Mouse (Mus musculus) stomach, embryonic 14.5 days (tissue): Measurements from ENCODE around the gene Lgr5. TPM values are rescaled to one million over a fixed set of nuclear protein-coding genes. Genes with fewer than 3 reads are reported as not detected.

ENCODE experiments used
- ATAC-seq: fragments of 200-750 bp; cut with Nextera tagmentation; 2 replicates; pipeline ENCODE4 v1.8.0; 2017; ENCODE audit warnings: low read depth, moderate TSS enrichment; ENCODE audit not compliant: insufficient number of reproducible peaks, insufficient read depth, low FRiP score
- H3K27ac ChIP-seq: fragments of 300-500 bp; sonication (generic); 2 replicates; pipeline ENCODE4 v1.5.1; 2014; ENCODE audit warnings: mild to moderate bottlenecking, low read length, moderate library complexity, mixed read lengths
- H3K27me3 ChIP-seq: fragments of 300-500 bp; sonication (generic); 2 replicates; pipeline ENCODE4 v1.6.1; 2014; ENCODE audit warnings: low read length, control low read depth, mixed read lengths; ENCODE audit not compliant: control insufficient read depth, insufficient read depth
- H3K36me3 ChIP-seq: fragments of 300-500 bp; sonication (generic); 2 replicates; pipeline ENCODE4 v1.6.1; 2014; ENCODE audit warnings: mild to moderate bottlenecking, control low read depth, low read length, moderate library complexity, mixed read lengths; ENCODE audit not compliant: control insufficient read depth, insufficient read depth
- H3K4me1 ChIP-seq: fragments of 300-500 bp; sonication (generic); 2 replicates; pipeline ENCODE4 v1.6.1; 2014; ENCODE audit warnings: low read length, control low read depth, mixed read lengths; ENCODE audit not compliant: control insufficient read depth, insufficient read depth
- H3K4me2 ChIP-seq: fragments of 300-500 bp; sonication (generic); replicated peaks from 2 replicates; pipeline ENCODE4 v1.6.1; 2014; ENCODE audit warnings: low read depth, low read length, control low read depth
- H3K4me3 ChIP-seq: fragments of 300-500 bp; sonication (generic); 2 replicates; pipeline ENCODE4 v1.5.1; 2014; ENCODE audit warnings: low read depth, low read length, control low read depth
- H3K9ac ChIP-seq: fragments of 300-500 bp; sonication (generic); replicated peaks from 2 replicates; pipeline ENCODE4 v1.6.1; 2014; ENCODE audit warnings: low read depth, mild to moderate bottlenecking, control low read depth, low read length, moderate library complexity, mixed read lengths
- H3K9me3 ChIP-seq: fragments of 300-500 bp; sonication (generic); 2 replicates; pipeline ENCODE4 v1.6.1; 2016; ENCODE audit warnings: low read depth, low read length, control low read depth; ENCODE audit not compliant: control insufficient read depth
- WGBS: fragments of 180-500 bp; shearing (Covaris S2); extraction: QIAGEN DNeasy Blood & Tissue Kit; methylation state at CpG from one replicate; pipeline ENCODE4 v1.1.7; 2014; 5-methylcytosine and 5-hydroxymethylcytosine counted together
- polyA plus RNA-seq: library from polyadenylated mRNA; unstranded; fragments of >200 nt; fragmentation: Nextera tagmentation; extraction: Ambion mirVana; gene quantifications from 2 replicates; pipeline ENCODE4 v1.2.1, GENCODE M21; 2014

Gene Lgr5
- polyA plus RNA-seq, 1 experiment from 2014 or later = 3.5 TPM

DNA sequence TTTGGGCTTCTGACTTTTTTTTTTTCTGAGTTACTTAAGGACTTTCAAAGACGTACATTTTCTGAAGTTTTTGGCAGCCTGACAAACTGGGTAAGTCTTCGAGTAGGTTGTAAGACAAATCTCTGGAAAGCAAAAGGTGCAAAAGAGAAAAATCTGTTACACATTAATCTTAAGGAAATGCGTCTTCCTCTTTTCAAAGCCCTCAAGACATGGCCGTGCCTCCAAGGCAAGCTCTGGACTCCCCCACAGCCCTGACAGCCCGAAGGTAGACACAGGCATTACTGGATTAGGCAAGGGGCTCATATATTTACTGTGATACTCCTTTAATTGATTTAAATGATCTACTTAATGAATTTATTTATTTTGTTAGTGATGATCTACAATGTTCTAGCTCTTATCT, 124.9 kb downstream of the Lgr5 start:
- H3K4me3 ChIP-seq = no peak overlapping the region
- no peak for ATAC-seq
- H3K4me1 ChIP-seq = no peaks in the 10 kb centered on the region
- H3K9ac ChIP-seq = no peak overlapping the region
- 33% methylated on average over 5 of the region's 5 CpGs for WGBS
- H3K27ac ChIP-seq = no peak overlapping the region
- no peaks in the 10 kb centered on the region for H3K36me3 ChIP-seq
- no peaks in the 10 kb centered on the region for H3K9me3 ChIP-seq
- no peaks in the 10 kb centered on the region for H3K27me3 ChIP-seq
- no peak overlapping the region for H3K4me2 ChIP-seq

DNA sequence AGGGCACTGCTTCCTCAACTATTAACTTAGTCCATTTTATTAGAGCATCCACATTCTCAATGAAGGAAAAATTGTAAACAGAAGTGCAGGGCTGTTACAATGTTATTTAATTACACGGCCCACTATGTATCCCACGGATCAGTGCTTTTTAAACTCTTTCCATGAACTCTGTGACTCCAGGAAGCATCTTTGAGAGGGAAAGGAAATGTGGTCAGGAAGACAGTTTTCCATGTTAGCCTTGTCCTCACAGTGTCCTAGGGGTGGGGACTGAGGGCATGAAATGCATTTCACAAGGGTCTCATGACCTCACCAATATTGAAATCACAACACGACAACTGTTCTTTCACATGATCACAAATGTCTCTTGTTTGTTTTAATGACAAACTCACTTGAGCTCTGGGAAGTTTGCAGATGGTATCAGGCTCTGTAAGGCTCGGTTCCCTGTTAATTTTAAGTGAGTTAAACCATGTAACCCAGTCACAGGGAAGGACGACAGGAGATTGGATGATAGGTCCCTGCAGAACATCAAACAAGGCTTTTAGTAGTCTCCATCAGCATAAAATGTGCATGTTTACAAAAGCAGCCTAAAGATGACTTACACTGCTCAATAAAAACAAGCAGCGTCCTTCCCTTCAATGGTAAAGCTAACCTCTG, 130.1 kb downstream of the Lgr5 start:
- ATAC-seq = no peak
- WGBS = 43% methylated on average over 6 of the region's 6 CpGs
- no peak overlapping the region for H3K27ac ChIP-seq
- no peak overlapping the region for H3K9ac ChIP-seq
- no peaks in the 10 kb centered on the region for H3K27me3 ChIP-seq
- no peaks in the 10 kb centered on the region for H3K4me1 ChIP-seq
- no peak overlapping the region for H3K4me2 ChIP-seq
- no peaks in the 10 kb centered on the region for H3K36me3 ChIP-seq
- H3K4me3 ChIP-seq = no peak overlapping the region
- no peaks in the 10 kb centered on the region for H3K9me3 ChIP-seq

DNA sequence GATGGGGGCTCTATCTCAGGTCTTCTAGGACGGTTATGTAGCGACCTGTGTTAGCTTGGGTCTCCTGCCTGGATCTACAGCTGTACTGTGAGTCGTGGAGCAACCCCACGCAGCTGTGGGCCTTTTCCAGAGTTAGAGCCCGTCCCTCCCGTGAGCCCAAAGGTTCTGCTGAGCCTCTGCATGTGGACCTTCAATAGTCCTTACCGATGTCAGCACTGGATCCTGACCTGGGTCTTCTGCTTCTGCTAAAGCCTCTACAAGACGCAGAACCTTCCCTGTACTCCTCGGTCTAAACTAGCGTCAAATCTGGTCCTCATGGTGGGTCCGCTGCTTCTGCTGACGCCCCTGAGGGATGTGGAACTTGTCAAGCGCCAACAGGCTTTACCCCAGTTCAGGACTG, 139.0 kb downstream of the Lgr5 start:
- Histone ChIP-seq H3K27ac (no peak overlapping the region), H3K9me3 (peaks cover 4% of the 10 kb centered on the region; the same call in 1 of the 2 replicates), H3K4me3 (no peak overlapping the region), H3K4me2 (no peak overlapping the region), H3K4me1 (no peaks in the 10 kb centered on the region), H3K9ac (no peak overlapping the region), H3K27me3 (no peaks in the 10 kb centered on the region), H3K36me3 (no peaks in the 10 kb centered on the region)
- ATAC-seq = no peak
- 87% methylated on average over 13 of the region's 13 CpGs for WGBS

DNA sequence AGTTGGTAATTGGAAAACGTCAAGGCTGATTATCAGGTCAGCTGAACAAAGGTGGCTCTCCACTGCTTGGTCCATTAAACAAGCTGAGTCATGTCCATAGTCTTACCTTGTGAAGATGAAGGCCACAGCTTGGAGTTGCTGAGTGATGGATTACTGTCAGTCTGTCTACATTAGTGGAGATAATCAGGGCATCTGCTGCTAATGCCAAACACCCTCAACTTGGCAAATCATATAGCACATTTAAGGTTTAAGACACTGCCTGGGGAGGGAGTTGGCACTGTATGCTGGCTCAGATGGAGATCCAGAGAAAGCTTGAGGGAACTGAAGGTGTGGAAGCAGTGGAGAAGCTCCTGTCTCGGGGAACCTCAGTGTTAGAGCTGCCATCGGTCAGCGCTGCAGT, 150.3 kb downstream of the Lgr5 start:
- WGBS = 86% methylated on average over 4 of the region's 4 CpGs
- H3K9me3 ChIP-seq = no peaks in the 10 kb centered on the region
- H3K4me2 ChIP-seq = no peak overlapping the region
- no peak overlapping the region for H3K27ac ChIP-seq
- H3K36me3 ChIP-seq = peaks cover 10% of the 10 kb centered on the region
- ATAC-seq = no peak
- H3K4me3 ChIP-seq = no peak overlapping the region
- no peaks in the 10 kb centered on the region for H3K4me1 ChIP-seq
- H3K27me3 ChIP-seq = no peaks in the 10 kb centered on the region
- no peak overlapping the region for H3K9ac ChIP-seq

GRCm38 (mm10) chr10:115425351-115425750, 162.2 kb downstream of the Lgr5 start:
- 69% methylated on average over 2 of the region's 2 CpGs for WGBS
- peaks cover 64% of the 10 kb centered on the region for H3K36me3 ChIP-seq
- ATAC-seq = no peak

GRCm38 (mm10) chr10:115421976-115422375, 165.6 kb downstream of the Lgr5 start:
- Histone ChIP-seq H3K4me1 (no peaks in the 10 kb centered on the region), H3K27ac (no peak overlapping the region), H3K36me3 (peaks cover 53% of the 10 kb centered on the region), H3K27me3 (no peaks in the 10 kb centered on the region), H3K4me3 (no peak overlapping the region), H3K9me3 (no peaks in the 10 kb centered on the region), H3K9ac (no peak overlapping the region), H3K4me2 (no peak overlapping the region)
- 82% methylated on average over 4 of the region's 4 CpGs for WGBS
- ATAC-seq = no peak

More at GRCm38 (mm10) chr10:115425351-115425750, 162.2 kb downstream of the Lgr5 start:
- Histone ChIP-seq H3K4me3 (no peak overlapping the region), H3K9me3 (no peaks in the 10 kb centered on the region), H3K4me1 (no peaks in the 10 kb centered on the region), H3K27ac (no peak overlapping the region), H3K27me3 (no peaks in the 10 kb centered on the region), H3K4me2 (no peak overlapping the region), H3K9ac (no peak overlapping the region)

- H3K36me3 ChIP-seq = peaks cover 77% of the 10 kb centered on the region
- H3K4me3 ChIP-seq = no peak overlapping the region
- H3K27ac ChIP-seq = no peak overlapping the region
- WGBS = 88% methylated on average over 3 of the region's 3 CpGs
- no peak for ATAC-seq
- H3K9me3 ChIP-seq = no peaks in the 10 kb centered on the region
- H3K9ac ChIP-seq = no peak overlapping the region
- H3K4me1 ChIP-seq = no peaks in the 10 kb centered on the region
- H3K27me3 ChIP-seq = no peaks in the 10 kb centered on the region
- H3K4me2 ChIP-seq = no peak overlapping the region
Observed at GRCm38 (mm10) chr10:115414056-115414455, 173.5 kb downstream of the Lgr5 start.

- Histone ChIP-seq H3K4me2 (no peak overlapping the region), H3K9ac (no peak overlapping the region), H3K36me3 (peaks cover 75% of the 10 kb centered on the region), H3K4me3 (no peak overlapping the region), H3K27ac (no peak overlapping the region), H3K27me3 (no peaks in the 10 kb centered on the region), H3K4me1 (no peaks in the 10 kb centered on the region), H3K9me3 (no peaks in the 10 kb centered on the region)
- ATAC-seq = no peak
- WGBS = 83% methylated on average over 2 of the region's 2 CpGs
Observed at GRCm38 (mm10) chr10:115413496-115413895, 174.1 kb downstream of the Lgr5 start.

GRCm38 (mm10) chr10:115406393-115406792, 181.2 kb downstream of the Lgr5 start:
- ATAC-seq = no peak
- Histone ChIP-seq H3K4me3 (no peak overlapping the region), H3K9ac (no peak overlapping the region), H3K4me2 (no peak overlapping the region), H3K9me3 (no peaks in the 10 kb centered on the region), H3K27ac (no peak overlapping the region), H3K4me1 (no peaks in the 10 kb centered on the region), H3K27me3 (no peaks in the 10 kb centered on the region), H3K36me3 (peaks cover 59% of the 10 kb centered on the region)
- 69% methylated on average over 6 of the region's 6 CpGs for WGBS
